Mouse (Mus musculus) heart, embryonic 15.5 days (tissue): Measurements from ENCODE around the gene Plekhm1. TPM values are rescaled to one million over a fixed set of nuclear protein-coding genes. Genes with fewer than 3 reads are reported as not detected.
"Not testable (repeated sequence)": the region's sequence is repeated elsewhere in the genome, so short reads cannot be mapped to it uniquely, and the experiment has no call there.

ENCODE experiments used
- ATAC-seq: fragments of 200-750 bp; cut with Nextera tagmentation; replicated peaks from 2 replicates; pipeline ENCODE4 v1.8.0; 2017; ENCODE audit warnings: low read depth, moderate TSS enrichment; ENCODE audit not compliant: insufficient number of reproducible peaks, insufficient read depth, low FRiP score
- H3K27ac ChIP-seq: fragments of 300-500 bp; sonication (generic); 2 replicates; pipeline ENCODE4 v1.5.1; 2015; ENCODE audit warnings: mild to moderate bottlenecking, inconsistent platforms
- H3K27me3 ChIP-seq: fragments of 300-500 bp; sonication (generic); 2 replicates; pipeline ENCODE4 v1.6.1; 2015; ENCODE audit warnings: inconsistent platforms
- H3K36me3 ChIP-seq: fragments of 300-500 bp; sonication (generic); 2 replicates; pipeline ENCODE4 v1.6.1; 2015; ENCODE audit warnings: mild to moderate bottlenecking, inconsistent platforms
- H3K4me1 ChIP-seq: fragments of 300-500 bp; sonication (generic); replicated peaks from 2 replicates; pipeline ENCODE4 v1.6.1; 2015; ENCODE audit warnings: inconsistent platforms
- H3K4me2 ChIP-seq: fragments of 300-500 bp; sonication (generic); 2 replicates; pipeline ENCODE4 v1.6.1; 2015; ENCODE audit warnings: inconsistent platforms, mild to moderate bottlenecking, moderate library complexity
- H3K4me3 ChIP-seq: fragments of 300-500 bp; sonication (generic); 2 replicates; pipeline ENCODE4 v1.5.1; 2015; ENCODE audit warnings: mild to moderate bottlenecking, inconsistent platforms
- H3K9ac ChIP-seq: fragments of 300-500 bp; sonication (generic); 2 replicates; pipeline ENCODE4 v1.6.1; 2015; ENCODE audit warnings: mild to moderate bottlenecking, inconsistent platforms
- H3K9me3 ChIP-seq: fragments of 300-500 bp; sonication (generic); replicated peaks from 2 replicates; pipeline ENCODE4 v1.6.1; 2016; ENCODE audit warnings: inconsistent platforms
- WGBS: fragments of 180-500 bp; shearing (Covaris S2); methylation state at CpG from one replicate; pipeline ENCODE4 v1.1.7; 2015; ENCODE audit warnings: mixed read lengths; 5-methylcytosine and 5-hydroxymethylcytosine counted together
- polyA plus RNA-seq: library from polyadenylated mRNA; unstranded; fragments of >200 nt; fragmentation: Nextera tagmentation; extraction: Ambion mirVana; gene quantifications from 2 replicates; pipeline ENCODE4 v1.2.1, GENCODE M21; 2015

The Plekhm1 gene
- polyA plus RNA-seq, 1 experiment from 2014 or later: 4.8 TPM

GRCm38 (mm10) chr11:103331502-103332185 lies 80.8 kb downstream of the Plekhm1 start:
- Histone ChIP-seq H3K36me3 (no peaks in the 10 kb centered on the region), H3K9me3 (no peaks in the 10 kb centered on the region), H3K27me3 (peaks cover 16% of the 10 kb centered on the region), H3K4me3 (no peak overlapping the region), H3K27ac (no peak overlapping the region), H3K4me2 (no peak overlapping the region), H3K4me1 (peaks cover 18% of the 10 kb centered on the region), H3K9ac (no peak overlapping the region)
- no peak for ATAC-seq
- 87% methylated on average over 10 of the region's 10 CpGs for WGBS

GRCm38 (mm10) chr11:103330651-103331319 lies 81.7 kb downstream of the Plekhm1 start:
- no peak overlapping the region for H3K9ac ChIP-seq
- no peak overlapping the region for H3K4me2 ChIP-seq
- H3K27me3 ChIP-seq: peaks cover 16% of the 10 kb centered on the region
- 65% methylated on average over 7 of the region's 7 CpGs for WGBS
- no peaks in the 10 kb centered on the region for H3K9me3 ChIP-seq
- H3K36me3 ChIP-seq: no peaks in the 10 kb centered on the region
- H3K4me3 ChIP-seq: no peak overlapping the region
- H3K4me1 ChIP-seq: peaks cover 18% of the 10 kb centered on the region
- ATAC-seq: no peak
- no peak overlapping the region for H3K27ac ChIP-seq

GRCm38 (mm10) chr11:103326950-103327349 lies 85.5 kb downstream of the Plekhm1 start:
- no peak overlapping the region for H3K4me2 ChIP-seq
- no peaks in the 10 kb centered on the region for H3K9me3 ChIP-seq
- peaks cover 5% of the 10 kb centered on the region for H3K4me1 ChIP-seq
- H3K27me3 ChIP-seq: peaks cover 16% of the 10 kb centered on the region
- no peak overlapping the region for H3K9ac ChIP-seq
- no peak overlapping the region for H3K27ac ChIP-seq
- no peaks in the 10 kb centered on the region for H3K36me3 ChIP-seq
- no peak overlapping the region for H3K4me3 ChIP-seq
- 15% methylated on average over 5 of the region's 5 CpGs for WGBS
- ATAC-seq: no peak

- no peak overlapping the region for H3K9ac ChIP-seq
- WGBS: 11% methylated on average over 8 of the region's 8 CpGs
- H3K9me3 ChIP-seq: no peaks in the 10 kb centered on the region
- ATAC-seq: 0 out of 2 replicates have a peak, but pooled peaks have one; percentile 32
- no peak overlapping the region for H3K4me3 ChIP-seq
- H3K4me1 ChIP-seq: peaks cover 8% of the 10 kb centered on the region
- H3K27me3 ChIP-seq: peaks cover 16% of the 10 kb centered on the region
- no peaks in the 10 kb centered on the region for H3K36me3 ChIP-seq
- H3K27ac ChIP-seq: no peak overlapping the region
- H3K4me2 ChIP-seq: no peak overlapping the region
Measured at GRCm38 (mm10) chr11:103325172-103325571, 87.3 kb downstream of the Plekhm1 start.

GRCm38 (mm10) chr11:103324723-103325122 lies 87.8 kb downstream of the Plekhm1 start:
- 54% methylated on average over 13 of the region's 13 CpGs for WGBS
- ATAC-seq: no peak
- Histone ChIP-seq H3K9me3 (no peaks in the 10 kb centered on the region), H3K27ac (no peak overlapping the region), H3K4me3 (no peak overlapping the region), H3K4me2 (no peak overlapping the region), H3K27me3 (peaks cover 16% of the 10 kb centered on the region), H3K9ac (no peak overlapping the region), H3K4me1 (peaks cover 8% of the 10 kb centered on the region), H3K36me3 (no peaks in the 10 kb centered on the region)

GRCm38 (mm10) chr11:103322832-103323231 lies 89.7 kb downstream of the Plekhm1 start:
- not testable (repeated sequence) for H3K4me2 ChIP-seq, H3K4me1 ChIP-seq, H3K9ac ChIP-seq, ATAC-seq, H3K9me3 ChIP-seq, H3K36me3 ChIP-seq, H3K4me3 ChIP-seq, H3K27ac ChIP-seq
- peaks cover 16% of the 10 kb centered on the region for H3K27me3 ChIP-seq
- WGBS: 45% methylated on average over 4 of the region's 4 CpGs

- Histone ChIP-seq H3K4me2 (no peak overlapping the region), H3K27me3 (peaks cover 13% of the 10 kb centered on the region), H3K9ac (no peak overlapping the region), H3K4me3 (no peak overlapping the region), H3K27ac (no peak overlapping the region), H3K36me3 (no peaks in the 10 kb centered on the region), H3K4me1 (peaks cover 8% of the 10 kb centered on the region), H3K9me3 (no peaks in the 10 kb centered on the region)
- WGBS: 45% methylated on average over 4 of the region's 4 CpGs
- ATAC-seq: no peak
Measured at GRCm38 (mm10) chr11:103320646-103321045, 91.8 kb downstream of the Plekhm1 start.

GRCm38 (mm10) chr11:103320196-103320595 lies 92.3 kb downstream of the Plekhm1 start:
- H3K4me2 ChIP-seq: no peak overlapping the region
- WGBS: 75% methylated on average over 8 of the region's 8 CpGs
- H3K36me3 ChIP-seq: no peaks in the 10 kb centered on the region
- H3K9ac ChIP-seq: no peak overlapping the region
- peaks cover 8% of the 10 kb centered on the region for H3K4me1 ChIP-seq
- ATAC-seq: no peak
- H3K27me3 ChIP-seq: peaks cover 11% of the 10 kb centered on the region
- no peak overlapping the region for H3K4me3 ChIP-seq
- no peak overlapping the region for H3K27ac ChIP-seq
- no peaks in the 10 kb centered on the region for H3K9me3 ChIP-seq

- no peaks in the 10 kb centered on the region for H3K9me3 ChIP-seq
- peaks cover 3% of the 10 kb centered on the region; the same call in 1 of the 2 replicates for H3K4me1 ChIP-seq
- no peaks in the 10 kb centered on the region for H3K27me3 ChIP-seq
- H3K27ac ChIP-seq: no peak overlapping the region
- ATAC-seq: no peak
- no peak overlapping the region for H3K4me3 ChIP-seq
- H3K36me3 ChIP-seq: no peaks in the 10 kb centered on the region
- no peak overlapping the region for H3K4me2 ChIP-seq
- 73% methylated on average over 1 of the region's 1 CpGs for WGBS
- no peak overlapping the region for H3K9ac ChIP-seq
Measured at GRCm38 (mm10) chr11:103318042-103318441, 94.4 kb downstream of the Plekhm1 start.

- Histone ChIP-seq H3K4me2 (no peak overlapping the region), H3K27ac (no peak overlapping the region), H3K36me3 (no peaks in the 10 kb centered on the region), H3K9me3 (no peaks in the 10 kb centered on the region), H3K4me3 (no peak overlapping the region), H3K4me1 (peaks cover 14% of the 10 kb centered on the region), H3K9ac (no peak overlapping the region), H3K27me3 (no peaks in the 10 kb centered on the region)
- ATAC-seq: no peak
- 73% methylated on average over 5 of the region's 5 CpGs for WGBS
Measured at GRCm38 (mm10) chr11:103315379-103315778, 97.1 kb downstream of the Plekhm1 start.

GRCm38 (mm10) chr11:103314736-103315374 lies 97.6 kb downstream of the Plekhm1 start:
- H3K9me3 ChIP-seq: no peaks in the 10 kb centered on the region
- H3K4me2 ChIP-seq: no peak overlapping the region
- no peak overlapping the region for H3K4me3 ChIP-seq
- H3K27ac ChIP-seq: no peak overlapping the region
- 61% methylated on average over 10 of the region's 10 CpGs for WGBS
- no peaks in the 10 kb centered on the region for H3K36me3 ChIP-seq
- no peak for ATAC-seq
- H3K4me1 ChIP-seq: peaks cover 14% of the 10 kb centered on the region
- no peaks in the 10 kb centered on the region for H3K27me3 ChIP-seq
- no peak overlapping the region for H3K9ac ChIP-seq
